Mouse (Mus musculus): ENCODE results near the gene Eif5a. TPM values are rescaled to one million over a fixed set of nuclear protein-coding genes. Genes with fewer than 3 reads are reported as not detected.

Eif5a gene
- total and polyA plus RNA-seq, 2 experiments from 2014 or later: 452 to 1,054 TPM

GRCm38 (mm10) chr11:69936156-69936555, 14.4 kb upstream of the Eif5a start:
- Histone ChIP-seq H3K4me1 (ENCODE audit: insufficient read depth, low read length) (no peaks in the 10 kb centered on the region), H3K9ac (replicated peaks; ENCODE audit: low read length, poor library complexity, severe bottlenecking) (peak overlapping the region; percentile 67), H3K27me3 (ENCODE audit: insufficient read depth, low read length) (peaks cover 3% of the 10 kb centered on the region; the same call in 1 of the 2 replicates), H3K36me3 (ENCODE audit: insufficient read depth, low read length) (no peaks in the 10 kb centered on the region), H3K27ac (ENCODE audit: low read depth, low read length) (no peak overlapping the region), H3K4me2 (ENCODE audit: low read depth, low read length, poor library complexity, severe bottlenecking) (peak overlapping the region; percentile 99), H3K4me3 (ENCODE audit: low read depth, low read length) (peak overlapping the region; percentile 54), H3K9me3 (ENCODE audit: low read length) (no peaks in the 10 kb centered on the region)
- TF ChIP-seq CTCF (IDR thresholded peaks at IDR 0.05): no peak
- DNase-seq (ENCODE audit: low spot score) (no peak), ATAC-seq (ENCODE audit: low FRiP score) (no peak)
- WGBS: 2% methylated on average over 29 of the region's 30 CpGs

GRCm38 (mm10) chr11:69935137-69935879, 13.6 kb upstream of the Eif5a start, which contains the start of gene Ybx2:
TSS of gene Ybx2 (plus strand) at chr11:69935796.
- Histone ChIP-seq H3K9ac (replicated peaks; ENCODE audit: low read length, poor library complexity, severe bottlenecking) (peak within 1 kb of the TSS; percentile 67), H3K4me1 (ENCODE audit: insufficient read depth, low read length) (no peaks in the 10 kb centered on the region), H3K4me3 (ENCODE audit: low read depth, low read length) (peak within 1 kb of the TSS; percentile 54), H3K4me2 (ENCODE audit: low read depth, low read length, poor library complexity, severe bottlenecking) (peak within 1 kb of the TSS; percentile 99), H3K27ac (ENCODE audit: low read depth, low read length) (no peak within 1 kb of the TSS), H3K27me3 (ENCODE audit: insufficient read depth, low read length) (peaks cover 3% of the 10 kb centered on the region; the same call in 1 of the 2 replicates), H3K9me3 (ENCODE audit: low read length) (no peaks in the 10 kb centered on the region), H3K36me3 (ENCODE audit: insufficient read depth, low read length) (no peaks in the 10 kb centered on the region)
- DNase-seq (ENCODE audit: low spot score) (peak; percentile 94), ATAC-seq (ENCODE audit: low FRiP score) (peak; percentile 93)
- WGBS: 2% methylated on average over 38 of the region's 62 CpGs
- peak; percentile 34; the same call in 1 of the 2 replicates for TF ChIP-seq CTCF (IDR thresholded peaks at IDR 0.05)

GRCm38 (mm10) chr11:69934681-69935080, 12.9 kb upstream of the Eif5a start:
- ATAC-seq (ENCODE audit: low FRiP score) (no peak), DNase-seq (ENCODE audit: low spot score) (no peak)
- peaks cover 3% of the 10 kb centered on the region; the same call in 1 of the 2 replicates for H3K27me3 ChIP-seq (ENCODE audit: insufficient read depth, low read length)
- no peaks in the 10 kb centered on the region for H3K36me3 ChIP-seq (ENCODE audit: insufficient read depth, low read length)
- no peak for TF ChIP-seq CTCF (IDR thresholded peaks at IDR 0.05)
- H3K4me1 ChIP-seq (ENCODE audit: insufficient read depth, low read length): no peaks in the 10 kb centered on the region
- 22% methylated on average over 6 of the region's 6 CpGs for WGBS
- H3K9me3 ChIP-seq (ENCODE audit: low read length): no peaks in the 10 kb centered on the region
- peak overlapping the region; percentile 28; the same call in 1 of the 2 replicates for H3K4me2 ChIP-seq (ENCODE audit: low read depth, low read length, poor library complexity, severe bottlenecking)
- H3K9ac ChIP-seq (replicated peaks; ENCODE audit: low read length, poor library complexity, severe bottlenecking): no peak overlapping the region
- no peak overlapping the region for H3K4me3 ChIP-seq (ENCODE audit: low read depth, low read length)
- no peak overlapping the region for H3K27ac ChIP-seq (ENCODE audit: low read depth, low read length)

- WGBS: under 1% methylated on average over 18 of the region's 18 CpGs
- Histone ChIP-seq H3K36me3 (ENCODE audit: insufficient read depth, low read length) (no peaks in the 10 kb centered on the region), H3K27me3 (ENCODE audit: insufficient read depth, low read length) (peaks cover 3% of the 10 kb centered on the region; the same call in 1 of the 2 replicates), H3K4me1 (ENCODE audit: insufficient read depth, low read length) (no peaks in the 10 kb centered on the region), H3K9me3 (ENCODE audit: low read length) (no peaks in the 10 kb centered on the region), H3K4me2 (ENCODE audit: low read depth, low read length, poor library complexity, severe bottlenecking) (peak overlapping the region; percentile 28), H3K27ac (ENCODE audit: low read depth, low read length) (no peak overlapping the region), H3K9ac (replicated peaks; ENCODE audit: low read length, poor library complexity, severe bottlenecking) (no peak overlapping the region), H3K4me3 (ENCODE audit: low read depth, low read length) (no peak overlapping the region)
- ATAC-seq (ENCODE audit: low FRiP score): 0 out of 2 replicates have a peak, but pooled peaks have one; percentile 44
- peak; percentile 86 for DNase-seq (ENCODE audit: low spot score)
- TF ChIP-seq CTCF (IDR thresholded peaks at IDR 0.05): peak; percentile 91
These were observed 12.4 kb upstream of the Eif5a start for GRCm38 (mm10) chr11:69934169-69934568.

GRCm38 (mm10) chr11:69933066-69933465, 11.3 kb upstream of the Eif5a start:
- no peak overlapping the region for H3K4me3 ChIP-seq (ENCODE audit: low read depth, low read length)
- no peaks in the 10 kb centered on the region for H3K9me3 ChIP-seq (ENCODE audit: low read length)
- H3K4me2 ChIP-seq (ENCODE audit: low read depth, low read length, poor library complexity, severe bottlenecking): no peak overlapping the region
- ATAC-seq (ENCODE audit: low FRiP score): no peak
- H3K27me3 ChIP-seq (ENCODE audit: insufficient read depth, low read length): no peaks in the 10 kb centered on the region; the same call in 1 of the 2 replicates
- no peaks in the 10 kb centered on the region for H3K36me3 ChIP-seq (ENCODE audit: insufficient read depth, low read length)
- DNase-seq (ENCODE audit: low spot score): no peak
- H3K4me1 ChIP-seq (ENCODE audit: insufficient read depth, low read length): no peaks in the 10 kb centered on the region
- no peak overlapping the region for H3K9ac ChIP-seq (replicated peaks; ENCODE audit: low read length, poor library complexity, severe bottlenecking)
- H3K27ac ChIP-seq (ENCODE audit: low read depth, low read length): no peak overlapping the region
- 75% methylated on average over 4 of the region's 4 CpGs for WGBS
- no peak for TF ChIP-seq CTCF (IDR thresholded peaks at IDR 0.05)

- Histone ChIP-seq H3K4me1 (ENCODE audit: insufficient read depth, low read length) (no peaks in the 10 kb centered on the region), H3K27me3 (ENCODE audit: insufficient read depth, low read length) (no peaks in the 10 kb centered on the region; the same call in 1 of the 2 replicates), H3K9me3 (ENCODE audit: low read length) (no peaks in the 10 kb centered on the region), H3K36me3 (ENCODE audit: insufficient read depth, low read length) (no peaks in the 10 kb centered on the region), H3K27ac (ENCODE audit: low read depth, low read length) (no peak overlapping the region), H3K9ac (replicated peaks; ENCODE audit: low read length, poor library complexity, severe bottlenecking) (no peak overlapping the region), H3K4me3 (ENCODE audit: low read depth, low read length) (no peak overlapping the region), H3K4me2 (ENCODE audit: low read depth, low read length, poor library complexity, severe bottlenecking) (no peak overlapping the region)
- no peak for ATAC-seq (ENCODE audit: low FRiP score)
- 32% methylated on average over 3 of the region's 3 CpGs for WGBS
- peak; percentile 18; the same call in 1 of the 2 replicates for TF ChIP-seq CTCF (IDR thresholded peaks at IDR 0.05)
- no peak for DNase-seq (ENCODE audit: low spot score)
These were observed 10.5 kb upstream of the Eif5a start for GRCm38 (mm10) chr11:69932254-69932653.
